Mouse (Mus musculus) lung, embryonic 14.5 days (tissue): ENCODE measurements around the gene Hoxa4. TPM values are rescaled to one million over a fixed set of nuclear protein-coding genes. Genes with fewer than 3 reads are reported as not detected.

ENCODE experiments used
- ATAC-seq: fragments of 200-750 bp; cut with Nextera tagmentation; 2 replicates; pipeline ENCODE4 v1.8.0; 2017; ENCODE audit warnings: mild to moderate bottlenecking, moderate TSS enrichment, moderate library complexity; ENCODE audit not compliant: insufficient read depth
- DNase-seq: peaks from one replicate; pipeline ENCODE4 v3.0.0-alpha.2; 2015
- H3K27ac ChIP-seq: fragments of 300-500 bp; sonication (generic); 2 replicates; pipeline ENCODE4 v1.5.1; 2014; ENCODE audit warnings: low read depth, mild to moderate bottlenecking, moderate library complexity
- H3K27me3 ChIP-seq: fragments of 300-500 bp; sonication (generic); 2 replicates; pipeline ENCODE4 v1.6.1; 2014; ENCODE audit warnings: low read length, control low read depth; ENCODE audit not compliant: insufficient read depth
- H3K36me3 ChIP-seq: fragments of 300-500 bp; sonication (generic); 2 replicates; pipeline ENCODE4 v1.6.1; 2014; ENCODE audit warnings: control low read depth; ENCODE audit not compliant: insufficient read depth
- H3K4me1 ChIP-seq: fragments of 300-500 bp; sonication (generic); 2 replicates; pipeline ENCODE4 v1.6.1; 2014; ENCODE audit warnings: antibody characterized with exemption, control low read depth; ENCODE audit not compliant: insufficient read depth
- H3K4me2 ChIP-seq: fragments of 300-500 bp; sonication (generic); 2 replicates; pipeline ENCODE4 v1.6.1; 2014; ENCODE audit warnings: mild to moderate bottlenecking
- H3K4me3 ChIP-seq: fragments of 300-500 bp; sonication (generic); 2 replicates; pipeline ENCODE4 v1.5.1; 2014; ENCODE audit warnings: low read depth, low read length
- H3K9ac ChIP-seq: fragments of 300-500 bp; sonication (generic); 2 replicates; pipeline ENCODE4 v1.6.1; 2014
- H3K9me3 ChIP-seq: fragments of 300-500 bp; sonication (generic); 2 replicates; pipeline ENCODE4 v1.6.1; 2016; ENCODE audit warnings: low read depth, low read length, control low read depth
- CTCF ChIP-seq: IDR thresholded peaks from 2 replicates; pipeline ENCODE4 v1.5.1; 2016; ENCODE audit warnings: antibody characterized with exemption, low read depth
- WGBS: fragments of 180-500 bp; shearing (Covaris S2); extraction: QIAGEN DNeasy Blood & Tissue Kit; methylation state at CpG from one replicate; pipeline ENCODE4 v1.1.7; 2014; 5-methylcytosine and 5-hydroxymethylcytosine counted together
- polyA plus RNA-seq: library from polyadenylated mRNA; unstranded; fragments of >200 nt; fragmentation: Nextera tagmentation; extraction: Ambion mirVana; gene quantifications from 2 replicates; pipeline ENCODE4 v1.2.1, GENCODE M21; 2014

Hoxa4 gene
- polyA plus RNA-seq, 1 experiment from 2014 or later = 7.0 TPM

DNA sequence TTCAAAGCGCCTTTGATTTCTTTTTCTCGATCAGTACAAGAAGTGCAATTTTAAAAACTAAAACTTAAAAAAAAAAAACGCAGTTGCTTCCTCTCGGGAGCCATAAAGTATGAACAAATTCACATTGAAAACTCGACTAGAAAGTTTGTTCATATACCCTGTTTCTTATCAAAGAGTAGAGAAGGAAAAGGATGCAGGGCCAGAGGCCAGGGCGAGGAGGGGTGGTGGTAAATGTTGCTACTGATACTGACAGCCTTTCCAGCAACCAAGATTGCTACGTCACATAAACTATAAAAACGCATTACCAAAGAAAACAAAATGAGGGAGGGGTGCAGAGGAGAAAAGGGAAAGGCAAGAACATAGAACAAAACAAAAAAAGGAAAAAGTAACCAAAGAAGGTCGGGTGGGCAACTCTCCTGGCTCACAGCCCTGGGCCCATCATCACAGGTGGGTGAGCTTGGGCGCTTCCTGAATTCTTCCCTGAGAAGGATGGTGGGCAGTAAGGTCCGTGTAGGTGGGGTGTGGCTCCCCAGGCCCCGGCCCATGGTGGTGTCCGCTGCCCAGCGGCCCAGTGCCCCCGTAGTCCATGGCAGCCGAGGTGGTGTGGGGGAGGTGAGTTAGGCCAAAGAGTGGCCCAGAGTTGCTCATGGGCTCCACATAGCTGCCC lies 21.9 kb downstream of the Hoxa4 start:
- Histone ChIP-seq H3K4me1 (peaks cover 17% of the 10 kb centered on the region), H3K27ac (peak overlapping the region; percentile 98), H3K9me3 (no peaks in the 10 kb centered on the region), H3K9ac (peak overlapping the region; percentile 91), H3K4me2 (peak overlapping the region; percentile 79), H3K4me3 (peak overlapping the region; percentile 71), H3K27me3 (peaks cover 42% of the 10 kb centered on the region), H3K36me3 (peaks cover 10% of the 10 kb centered on the region)
- DNase-seq = peak; percentile 70
- 0 out of 2 replicates have a peak, but pooled peaks have one; percentile 0 for ATAC-seq
- WGBS = 13% methylated on average over 16 of the region's 16 CpGs
- no peak for TF ChIP-seq CTCF

DNA sequence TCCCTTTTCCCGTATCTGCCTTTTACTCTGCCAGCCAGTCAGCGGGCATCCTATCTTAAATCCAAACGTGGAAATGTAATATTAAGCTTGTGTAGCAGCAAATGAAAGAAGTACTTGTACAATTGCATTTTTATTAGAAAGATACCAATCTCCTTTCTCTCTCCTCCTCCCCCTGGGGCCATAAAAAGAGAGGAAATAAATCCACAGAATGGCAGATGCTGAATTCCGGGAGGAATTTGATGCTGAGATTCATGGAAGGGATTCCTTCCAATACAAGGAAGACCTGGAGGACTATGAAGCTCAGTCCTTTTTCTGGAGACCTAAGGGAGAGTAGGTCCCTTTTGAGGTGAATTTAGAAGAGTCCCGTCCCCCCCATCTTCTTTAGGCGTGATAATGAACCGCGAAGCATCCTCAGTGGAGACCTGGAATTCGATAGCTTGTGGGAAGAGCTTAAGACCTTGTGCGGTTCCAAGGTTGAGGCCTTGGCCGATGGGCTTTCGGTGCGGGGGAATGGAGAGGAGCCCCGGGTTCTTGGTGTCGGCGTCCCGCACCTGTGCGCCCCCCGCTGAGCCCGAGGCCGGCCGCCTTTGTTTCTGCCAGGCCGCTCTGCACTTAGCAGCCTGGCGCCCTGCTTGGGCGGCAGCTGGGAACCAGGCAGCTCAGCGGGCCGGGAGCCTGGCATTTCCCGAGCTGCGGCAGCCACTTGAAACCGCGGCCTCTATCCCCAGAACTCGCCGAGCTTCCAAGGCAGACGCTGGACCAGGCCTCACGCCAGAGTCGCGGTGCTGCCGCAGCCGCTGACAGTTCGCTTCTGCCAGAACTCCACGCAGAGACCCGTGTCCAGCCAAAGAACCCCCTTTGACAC lies 23.1 kb downstream of the Hoxa4 start:
- ATAC-seq (no peak), DNase-seq (peak; percentile 73)
- TF ChIP-seq CTCF = no peak
- Histone ChIP-seq H3K4me2 (peak overlapping the region; percentile 79), H3K27ac (peak overlapping the region; percentile 98), H3K4me3 (peak overlapping the region; percentile 71), H3K9me3 (no peaks in the 10 kb centered on the region), H3K36me3 (peaks cover 10% of the 10 kb centered on the region), H3K27me3 (peaks cover 41% of the 10 kb centered on the region), H3K4me1 (peaks cover 17% of the 10 kb centered on the region), H3K9ac (peak overlapping the region; percentile 91)
- 3% methylated on average over 42 of the region's 42 CpGs for WGBS

DNA sequence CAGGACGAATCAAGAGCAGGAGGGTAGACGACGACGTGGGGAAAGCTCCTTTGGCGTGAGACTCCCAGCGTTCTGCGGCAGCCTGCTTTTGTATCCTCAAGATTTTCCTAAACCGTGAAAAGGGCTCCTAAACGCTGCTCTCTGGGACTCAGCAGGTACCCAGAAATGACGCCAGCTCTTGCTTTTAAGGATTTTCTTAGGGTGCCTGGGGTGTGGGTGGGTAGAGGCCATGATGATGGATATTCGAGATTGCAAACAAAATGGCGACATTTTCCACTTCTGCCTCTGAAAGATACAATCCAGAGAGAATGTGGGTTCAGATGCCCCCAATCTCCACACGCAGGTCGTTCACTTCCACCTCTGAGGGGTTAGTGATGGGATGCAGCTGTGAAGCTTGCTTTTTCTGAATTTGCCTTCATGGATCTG lies 23.8 kb downstream of the Hoxa4 start:
- Histone ChIP-seq H3K4me2 (peak overlapping the region; percentile 79), H3K4me3 (peak overlapping the region; percentile 71), H3K9ac (peak overlapping the region; percentile 91), H3K27me3 (peaks cover 36% of the 10 kb centered on the region), H3K4me1 (peaks cover 17% of the 10 kb centered on the region), H3K27ac (peak overlapping the region; percentile 98), H3K9me3 (no peaks in the 10 kb centered on the region), H3K36me3 (peaks cover 10% of the 10 kb centered on the region)
- DNase-seq (peak; percentile 79), ATAC-seq (no peak)
- 8% methylated on average over 14 of the region's 14 CpGs for WGBS
- no peak for TF ChIP-seq CTCF

DNA sequence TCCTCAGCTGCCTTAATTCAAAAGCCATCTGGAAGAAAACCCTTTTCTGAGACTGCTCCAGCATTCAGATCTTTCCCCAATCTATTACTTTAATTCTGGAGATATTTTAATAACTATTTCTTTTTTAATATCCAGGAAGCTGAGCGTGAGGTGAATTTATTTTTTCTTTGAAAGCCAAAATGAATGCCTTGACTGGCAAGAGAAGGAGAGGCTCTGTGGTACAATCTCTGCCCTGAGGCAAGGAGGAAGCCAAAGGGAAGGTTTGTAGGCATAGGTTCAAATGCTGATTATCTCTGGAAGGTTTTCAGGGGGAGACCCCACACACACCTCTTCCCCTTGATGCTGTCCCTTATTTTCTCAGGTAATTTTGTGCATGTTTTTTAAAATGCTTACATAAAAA lies 24.4 kb downstream of the Hoxa4 start:
- H3K36me3 ChIP-seq = peaks cover 10% of the 10 kb centered on the region
- 31% methylated on average over 1 of the region's 1 CpGs for WGBS
- peaks cover 17% of the 10 kb centered on the region for H3K4me1 ChIP-seq

GRCm38 (mm10) chr6:52166431-52167077 lies 25.0 kb downstream of the Hoxa4 start:
- 14% methylated on average over 4 of the region's 4 CpGs for WGBS
- Histone ChIP-seq H3K9ac (peak overlapping the region; percentile 91), H3K9me3 (no peaks in the 10 kb centered on the region), H3K4me2 (peak overlapping the region; percentile 79), H3K27ac (peak overlapping the region; percentile 98), H3K4me1 (peaks cover 17% of the 10 kb centered on the region), H3K4me3 (peak overlapping the region; percentile 71), H3K27me3 (peaks cover 33% of the 10 kb centered on the region), H3K36me3 (peaks cover 10% of the 10 kb centered on the region)
- no peak for TF ChIP-seq CTCF
- ATAC-seq = no peak
- DNase-seq = peak; percentile 75

More for the DNA sequence above, 24.4 kb downstream of the Hoxa4 start:
- no peak for DNase-seq
- Histone ChIP-seq H3K27ac (peak overlapping the region; percentile 98), H3K9ac (peak overlapping the region; percentile 91), H3K4me2 (peak overlapping the region; percentile 79), H3K9me3 (no peaks in the 10 kb centered on the region), H3K4me3 (peak overlapping the region; percentile 71), H3K27me3 (peaks cover 34% of the 10 kb centered on the region)
- no peak for TF ChIP-seq CTCF
- ATAC-seq = no peak

DNA sequence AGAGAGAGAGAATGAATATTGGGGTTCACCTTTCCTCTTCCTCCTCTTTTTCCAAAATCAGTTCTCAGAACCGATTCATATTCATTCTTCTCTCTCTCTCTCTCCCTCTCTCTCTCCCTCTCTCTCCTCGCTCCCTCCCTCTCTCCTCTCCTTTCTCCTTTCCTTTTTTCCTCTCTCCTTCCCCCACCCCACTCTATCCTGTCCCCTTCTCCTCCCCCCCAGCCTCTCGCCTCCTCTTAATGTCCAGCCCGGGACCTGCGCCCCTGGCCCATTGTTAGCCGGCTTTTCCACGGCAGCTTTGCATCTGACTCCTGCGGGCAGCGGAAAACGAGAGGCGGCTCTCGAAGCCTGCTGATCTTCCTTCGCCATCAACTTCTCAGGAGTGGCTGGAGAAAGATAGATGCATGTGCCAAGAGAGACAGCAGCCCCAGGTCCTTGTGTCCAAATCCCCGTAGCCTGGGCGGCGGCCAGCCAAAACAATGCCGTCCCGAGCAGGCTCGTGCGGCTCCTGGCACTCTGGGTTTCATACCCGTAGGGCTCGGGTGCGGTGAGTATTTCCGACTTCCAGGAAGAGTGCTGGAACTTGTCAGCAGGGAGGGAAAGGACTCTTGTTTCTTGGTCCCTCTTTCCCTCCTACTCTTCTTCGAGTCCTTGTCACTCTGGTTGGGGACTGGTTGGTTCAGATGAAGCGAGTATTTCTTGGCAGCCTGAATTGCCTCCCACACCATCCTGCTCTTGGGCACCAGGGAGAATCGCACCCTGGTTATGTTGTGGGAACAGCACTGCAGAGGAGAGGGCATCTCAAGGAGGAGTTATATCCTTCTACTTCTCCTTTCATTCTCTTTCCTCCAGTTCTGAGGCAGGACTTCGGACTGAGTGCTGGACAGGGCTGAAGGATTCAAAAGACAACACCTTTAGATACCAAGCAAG lies 25.8 kb downstream of the Hoxa4 start:
- peak; percentile 73 for DNase-seq
- no peak for ATAC-seq
- Histone ChIP-seq H3K9ac (peak overlapping the region; percentile 91), H3K4me2 (peak overlapping the region; percentile 79), H3K4me3 (peak overlapping the region; percentile 71), H3K9me3 (no peaks in the 10 kb centered on the region), H3K27me3 (peaks cover 27% of the 10 kb centered on the region), H3K27ac (peak overlapping the region; percentile 98), H3K36me3 (peaks cover 7% of the 10 kb centered on the region), H3K4me1 (peaks cover 14% of the 10 kb centered on the region)
- 3% methylated on average over 28 of the region's 28 CpGs for WGBS
- TF ChIP-seq CTCF = no peak
